ENCODE assay signal across 8 mouse cellular contexts in genomic region chr5:35728344-35728956, GRCm38 (mm10). TPM values are rescaled to one million over a fixed set of nuclear protein-coding genes. Genes with fewer than 3 reads are reported as not detected.
A peak's percentile ranks its signal among the peaks of the same experiment; 100 is the strongest.
DNase-seq lines count a peak whose midpoint lies in the region; ATAC-seq lines count a peak whose summit lies in the region.

No protein-coding gene starts in this region.

- no peak for DNase-seq in forebrain, embryonic 10.5 days (ENCODE audit: extremely low spot score, low spot score)
- no peak for DNase-seq in lung, postnatal 10 days
- no peak for DNase-seq in embryo, embryonic 9.5 days (ENCODE audit: extremely low spot score)
- DNase-seq in cerebellum, postnatal 25 days: no peak

- no peaks in the 10 kb centered on the region for H3K27me3 ChIP-seq in forebrain, embryonic 10.5 days (ENCODE audit: poor library complexity, severe bottlenecking)
- no peaks in the 10 kb centered on the region for H3K27me3 ChIP-seq in forebrain, embryonic 15.5 days
- H3K27me3 ChIP-seq in lung, embryonic 15.5 days: no peaks in the 10 kb centered on the region
- H3K27me3 ChIP-seq in intestine, embryonic 15.5 days (replicated peaks): no peaks in the 10 kb centered on the region
- no peaks in the 10 kb centered on the region for H3K27me3 ChIP-seq in neural tube, embryonic 14.5 days (ENCODE audit: control insufficient read depth, insufficient read depth, low read length)

- no peaks in the 10 kb centered on the region for H3K36me3 ChIP-seq in forebrain, embryonic 10.5 days (replicated peaks)
- no peaks in the 10 kb centered on the region for H3K36me3 ChIP-seq in forebrain, embryonic 15.5 days
- no peaks in the 10 kb centered on the region for H3K36me3 ChIP-seq in lung, embryonic 15.5 days
- no peaks in the 10 kb centered on the region for H3K36me3 ChIP-seq in intestine, embryonic 15.5 days
- no peaks in the 10 kb centered on the region for H3K36me3 ChIP-seq in neural tube, embryonic 14.5 days (ENCODE audit: control insufficient read depth, insufficient read depth, low read length)

- ATAC-seq in forebrain, embryonic 15.5 days (replicated peaks): no peak
- ATAC-seq in lung, embryonic 15.5 days (ENCODE audit: borderline replicate concordance, extremely low read depth, low FRiP score, low TSS enrichment): no peak
- ATAC-seq in intestine, embryonic 15.5 days: no peak
- ATAC-seq in neural tube, embryonic 14.5 days (ENCODE audit: low read depth): no peak

- H3K4me2 ChIP-seq in forebrain, embryonic 15.5 days (replicated peaks): no peak overlapping the region
- peak overlapping the region; percentile 52 for H3K4me2 ChIP-seq in lung, embryonic 15.5 days
- H3K4me2 ChIP-seq in intestine, embryonic 15.5 days (replicated peaks): peak overlapping the region; percentile 28
- 0 out of 2 replicates have a peak overlapping the region, but pooled peaks have one; percentile 12 for H3K4me2 ChIP-seq in neural tube, embryonic 14.5 days (ENCODE audit: low read depth, low read length)

- 89% methylated on average over 12 of the region's 12 CpGs for whole genome bisulfite sequencing in forebrain, embryonic 10.5 days
- WGBS in forebrain, embryonic 15.5 days: 89% methylated on average over 12 of the region's 12 CpGs
- WGBS in lung, embryonic 15.5 days: 68% methylated on average over 12 of the region's 12 CpGs
- 77% methylated on average over 12 of the region's 12 CpGs for WGBS in intestine, embryonic 15.5 days
- WGBS in neural tube, embryonic 14.5 days: 87% methylated on average over 12 of the region's 12 CpGs

- H3K27ac ChIP-seq in forebrain, embryonic 10.5 days: peak overlapping the region; percentile 67
- no peak overlapping the region for H3K27ac ChIP-seq in forebrain, embryonic 15.5 days (replicated peaks)
- H3K27ac ChIP-seq in lung, embryonic 15.5 days: peak overlapping the region; percentile 94
- peak overlapping the region; percentile 72; the same call in 1 of the 2 replicates for H3K27ac ChIP-seq in intestine, embryonic 15.5 days
- no peak overlapping the region for H3K27ac ChIP-seq in neural tube, embryonic 14.5 days (ENCODE audit: low read depth, low read length)

- H3K9ac ChIP-seq in forebrain, embryonic 15.5 days (replicated peaks): no peak overlapping the region
- peak overlapping the region; percentile 39; the same call in 1 of the 2 replicates for H3K9ac ChIP-seq in lung, embryonic 15.5 days
- H3K9ac ChIP-seq in intestine, embryonic 15.5 days: 0 out of 2 replicates have a peak overlapping the region, but pooled peaks have one; percentile 12
- no peak overlapping the region for H3K9ac ChIP-seq in neural tube, embryonic 14.5 days (replicated peaks; ENCODE audit: low read depth, low read length)

- H3K9me3 ChIP-seq in forebrain, embryonic 10.5 days: no peaks in the 10 kb centered on the region
- H3K9me3 ChIP-seq in forebrain, embryonic 15.5 days: no peaks in the 10 kb centered on the region
- H3K9me3 ChIP-seq in lung, embryonic 15.5 days: no peaks in the 10 kb centered on the region
- H3K9me3 ChIP-seq in intestine, embryonic 15.5 days: no peaks in the 10 kb centered on the region
- no peaks in the 10 kb centered on the region for H3K9me3 ChIP-seq in neural tube, embryonic 14.5 days (ENCODE audit: control insufficient read depth, low read length)

- peak overlapping the region; percentile 19 for H3K4me3 ChIP-seq in forebrain, embryonic 10.5 days
- H3K4me3 ChIP-seq in forebrain, embryonic 15.5 days: no peak overlapping the region
- H3K4me3 ChIP-seq in lung, embryonic 15.5 days: peak overlapping the region; percentile 33
- H3K4me3 ChIP-seq in intestine, embryonic 15.5 days (replicated peaks): peak overlapping the region; percentile 13; the same call in 1 of the 2 replicates
- H3K4me3 ChIP-seq in neural tube, embryonic 14.5 days (ENCODE audit: low read depth, low read length): no peak overlapping the region

- H3K4me1 ChIP-seq in forebrain, embryonic 10.5 days: 0 out of 2 replicates have a peak, but pooled peaks cover 5% of the 10 kb centered on the region
- no peaks in the 10 kb centered on the region for H3K4me1 ChIP-seq in forebrain, embryonic 15.5 days
- peaks cover 17% of the 10 kb centered on the region for H3K4me1 ChIP-seq in lung, embryonic 15.5 days
- peaks cover 19% of the 10 kb centered on the region for H3K4me1 ChIP-seq in intestine, embryonic 15.5 days (replicated peaks)
- no peaks in the 10 kb centered on the region for H3K4me1 ChIP-seq in neural tube, embryonic 14.5 days (ENCODE audit: control insufficient read depth, insufficient read depth, low read length)

RNA-seq across cellular contexts. Expression of gene Sh3tc1, which starts 11.3 kb away (rescaled TPM):
- 3.9 and 4.5 TPM in 2 replicates for polyA plus RNA-seq in forebrain, embryonic 10.5 days (2016; fragmentation: Nextera tagmentation; extraction: Ambion mirVana)
- polyA plus RNA-seq in forebrain, embryonic 15.5 days (2015; fragmentation: Nextera tagmentation; extraction: Ambion mirVana): 1.5 and 1.9 TPM in 2 replicates
- 11.0 and 11.6 TPM in 2 replicates for polyA plus RNA-seq in lung, embryonic 15.5 days (2015; fragmentation: Nextera tagmentation; extraction: Ambion mirVana)
- polyA plus RNA-seq in intestine, embryonic 15.5 days (2015; fragmentation: Nextera tagmentation; extraction: Ambion mirVana): 16.0 and 17.8 TPM in 2 replicates
- 1.3 and 3.9 TPM in 2 replicates for polyA plus RNA-seq in neural tube, embryonic 14.5 days (2014; fragmentation: Nextera tagmentation; extraction: Ambion mirVana)

RNA-seq across cellular contexts. Expression of gene Ablim2, which starts 29.2 kb away (rescaled TPM):
- 0.49 TPM in 1 of 2 replicates, not detected in the other for polyA plus RNA-seq in forebrain, embryonic 10.5 days (2016; fragmentation: Nextera tagmentation; extraction: Ambion mirVana)
- polyA plus RNA-seq in forebrain, embryonic 15.5 days (2015; fragmentation: Nextera tagmentation; extraction: Ambion mirVana): 8.5 and 9.1 TPM in 2 replicates
- polyA plus RNA-seq in lung, embryonic 15.5 days (2015; fragmentation: Nextera tagmentation; extraction: Ambion mirVana): 0.27 and 0.62 TPM in 2 replicates
- 3.7 and 4.1 TPM in 2 replicates for polyA plus RNA-seq in intestine, embryonic 15.5 days (2015; fragmentation: Nextera tagmentation; extraction: Ambion mirVana)
- 18.3 and 26.1 TPM in 2 replicates for polyA plus RNA-seq in neural tube, embryonic 14.5 days (2014; fragmentation: Nextera tagmentation; extraction: Ambion mirVana)

RNA-seq across cellular contexts. Expression of gene Htra3, which starts 48.9 kb away (rescaled TPM):
- polyA plus RNA-seq in forebrain, embryonic 10.5 days (2016; fragmentation: Nextera tagmentation; extraction: Ambion mirVana): 3.1 and 3.6 TPM in 2 replicates
- 9.6 and 10.9 TPM in 2 replicates for polyA plus RNA-seq in forebrain, embryonic 15.5 days (2015; fragmentation: Nextera tagmentation; extraction: Ambion mirVana)
- polyA plus RNA-seq in lung, embryonic 15.5 days (2015; fragmentation: Nextera tagmentation; extraction: Ambion mirVana): 26.0 and 29.2 TPM in 2 replicates
- 47.2 and 48.2 TPM in 2 replicates for polyA plus RNA-seq in intestine, embryonic 15.5 days (2015; fragmentation: Nextera tagmentation; extraction: Ambion mirVana)
- polyA plus RNA-seq in neural tube, embryonic 14.5 days (2014; fragmentation: Nextera tagmentation; extraction: Ambion mirVana): 12.6 and 20.4 TPM in 2 replicates

Comparison
In these comparisons a context has a peak if more than half of its experiments do, and no peak if none do; other contexts are left out.
1. H3K27ac ChIP-seq: peak in forebrain, embryonic 10.5 days (single experiment), lung, embryonic 15.5 days (single experiment) and intestine, embryonic 15.5 days (single experiment); none in forebrain, embryonic 15.5 days (single experiment) and neural tube, embryonic 14.5 days (single experiment).
2. H3K4me3 ChIP-seq: peak in forebrain, embryonic 10.5 days (single experiment), lung, embryonic 15.5 days (single experiment) and intestine, embryonic 15.5 days (single experiment); none in forebrain, embryonic 15.5 days (single experiment) and neural tube, embryonic 14.5 days (single experiment).
3. H3K9ac ChIP-seq: peak in lung, embryonic 15.5 days (single experiment) and intestine, embryonic 15.5 days (single experiment); none in forebrain, embryonic 15.5 days (single experiment) and neural tube, embryonic 14.5 days (single experiment).